Mouse (Mus musculus): ENCODE measurements around the gene Aspdh. TPM values are rescaled to one million over a fixed set of nuclear protein-coding genes. Genes with fewer than 3 reads are reported as not detected.
A peak's percentile ranks its signal among the peaks of the same experiment; 100 is the strongest.

Aspdh gene
- polyA plus RNA-seq, 1 experiment from 2014 or later: 1.1 TPM

- 81% methylated on average over 16 of the region's 16 CpGs for WGBS
- peaks cover 17% of the 10 kb centered on the region for H3K27me3 ChIP-seq (ENCODE audit: control insufficient read depth, insufficient read depth, low read length)
- H3K27ac ChIP-seq (ENCODE audit: low read length): no peak overlapping the region
- H3K9ac ChIP-seq (replicated peaks; ENCODE audit: low read depth, low read length): no peak overlapping the region
- no peaks in the 10 kb centered on the region; the same call in 1 of the 2 replicates for H3K36me3 ChIP-seq (ENCODE audit: control insufficient read depth, insufficient read depth, low read length)
- peak overlapping the region; percentile 61; the same call in 1 of the 2 replicates for H3K4me3 ChIP-seq (ENCODE audit: low read depth, low read length)
- H3K4me1 ChIP-seq (ENCODE audit: control insufficient read depth, insufficient read depth, low read length): peaks cover 8% of the 10 kb centered on the region
- no peak for ATAC-seq (ENCODE audit: insufficient number of reproducible peaks, insufficient read depth, low FRiP score, low read depth)
- H3K4me2 ChIP-seq (replicated peaks; ENCODE audit: low read depth, low read length): peak overlapping the region; percentile 19; the same call in 1 of the 2 replicates
- no peaks in the 10 kb centered on the region for H3K9me3 ChIP-seq (ENCODE audit: control insufficient read depth, low read depth, low read length)
These were observed 1.7 kb downstream of the Aspdh start for GRCm38 (mm10) chr7:44466888-44467311.

GRCm38 (mm10) chr7:44467811-44468411 is 2.7 kb downstream of the Aspdh start, which contains the start of gene Josd2:
Josd2 (plus strand) TSS chr7:44467980.
- peak; percentile 96 for ATAC-seq (ENCODE audit: insufficient number of reproducible peaks, insufficient read depth, low FRiP score, low read depth)
- Histone ChIP-seq H3K36me3 (ENCODE audit: control insufficient read depth, insufficient read depth, low read length) (no peaks in the 10 kb centered on the region; the same call in 1 of the 2 replicates), H3K4me3 (ENCODE audit: low read depth, low read length) (peak within 1 kb of the TSS; percentile 61), H3K4me2 (replicated peaks; ENCODE audit: low read depth, low read length) (peak within 1 kb of the TSS; percentile 45), H3K4me1 (ENCODE audit: control insufficient read depth, insufficient read depth, low read length) (peaks cover 8% of the 10 kb centered on the region), H3K9me3 (ENCODE audit: control insufficient read depth, low read depth, low read length) (no peaks in the 10 kb centered on the region), H3K9ac (replicated peaks; ENCODE audit: low read depth, low read length) (peak within 1 kb of the TSS; percentile 45), H3K27ac (ENCODE audit: low read length) (no peak within 1 kb of the TSS; the same call in 1 of the 2 replicates), H3K27me3 (ENCODE audit: control insufficient read depth, insufficient read depth, low read length) (peaks cover 7% of the 10 kb centered on the region; the same call in 1 of the 2 replicates)
- under 1% methylated on average over 42 of the region's 42 CpGs for WGBS

GRCm38 (mm10) chr7:44468644-44469285 is 3.6 kb downstream of the Aspdh start:
- Histone ChIP-seq H3K36me3 (ENCODE audit: control insufficient read depth, insufficient read depth, low read length) (no peaks in the 10 kb centered on the region; the same call in 1 of the 2 replicates), H3K27ac (ENCODE audit: low read length) (no peak overlapping the region), H3K9ac (replicated peaks; ENCODE audit: low read depth, low read length) (peak overlapping the region; percentile 45; the same call in 1 of the 2 replicates), H3K4me2 (replicated peaks; ENCODE audit: low read depth, low read length) (peak overlapping the region; percentile 45), H3K27me3 (ENCODE audit: control insufficient read depth, insufficient read depth, low read length) (0 out of 2 replicates have a peak, but pooled peaks cover under 1% of the 10 kb centered on the region), H3K4me1 (ENCODE audit: control insufficient read depth, insufficient read depth, low read length) (peaks cover 8% of the 10 kb centered on the region), H3K4me3 (ENCODE audit: low read depth, low read length) (peak overlapping the region; percentile 61), H3K9me3 (ENCODE audit: control insufficient read depth, low read depth, low read length) (no peaks in the 10 kb centered on the region)
- 66% methylated on average over 15 of the region's 15 CpGs for WGBS
- no peak for ATAC-seq (ENCODE audit: insufficient number of reproducible peaks, insufficient read depth, low FRiP score, low read depth)

- Histone ChIP-seq H3K4me1 (ENCODE audit: control insufficient read depth, insufficient read depth, low read length) (peaks cover 8% of the 10 kb centered on the region), H3K9me3 (ENCODE audit: control insufficient read depth, low read depth, low read length) (no peaks in the 10 kb centered on the region), H3K9ac (replicated peaks; ENCODE audit: low read depth, low read length) (no peak overlapping the region), H3K27ac (ENCODE audit: low read length) (no peak overlapping the region), H3K4me3 (ENCODE audit: low read depth, low read length) (no peak overlapping the region), H3K27me3 (ENCODE audit: control insufficient read depth, insufficient read depth, low read length) (no peaks in the 10 kb centered on the region), H3K4me2 (replicated peaks; ENCODE audit: low read depth, low read length) (no peak overlapping the region), H3K36me3 (ENCODE audit: control insufficient read depth, insufficient read depth, low read length) (no peaks in the 10 kb centered on the region; the same call in 1 of the 2 replicates)
- ATAC-seq (ENCODE audit: insufficient number of reproducible peaks, insufficient read depth, low FRiP score, low read depth): no peak
- WGBS: 91% methylated on average over 16 of the region's 16 CpGs
These were observed 4.8 kb downstream of the Aspdh start for GRCm38 (mm10) chr7:44469677-44470675.

GRCm38 (mm10) chr7:44470696-44471612 is 5.8 kb downstream of the Aspdh start:
- Histone ChIP-seq H3K27me3 (ENCODE audit: control insufficient read depth, insufficient read depth, low read length) (no peaks in the 10 kb centered on the region), H3K4me3 (ENCODE audit: low read depth, low read length) (no peak overlapping the region), H3K27ac (ENCODE audit: low read length) (no peak overlapping the region), H3K9me3 (ENCODE audit: control insufficient read depth, low read depth, low read length) (no peaks in the 10 kb centered on the region), H3K36me3 (ENCODE audit: control insufficient read depth, insufficient read depth, low read length) (no peaks in the 10 kb centered on the region; the same call in 1 of the 2 replicates), H3K9ac (replicated peaks; ENCODE audit: low read depth, low read length) (no peak overlapping the region), H3K4me1 (ENCODE audit: control insufficient read depth, insufficient read depth, low read length) (peaks cover 8% of the 10 kb centered on the region), H3K4me2 (replicated peaks; ENCODE audit: low read depth, low read length) (no peak overlapping the region)
- WGBS: 77% methylated on average over 16 of the region's 16 CpGs
- no peak for ATAC-seq (ENCODE audit: insufficient number of reproducible peaks, insufficient read depth, low FRiP score, low read depth)

- no peak overlapping the region for H3K4me2 ChIP-seq (replicated peaks; ENCODE audit: low read depth, low read length)
- no peaks in the 10 kb centered on the region for H3K9me3 ChIP-seq (ENCODE audit: control insufficient read depth, low read depth, low read length)
- H3K4me3 ChIP-seq (ENCODE audit: low read depth, low read length): no peak overlapping the region
- 48% methylated on average over 6 of the region's 6 CpGs for WGBS
- H3K4me1 ChIP-seq (ENCODE audit: control insufficient read depth, insufficient read depth, low read length): peaks cover 8% of the 10 kb centered on the region
- no peak for ATAC-seq (ENCODE audit: insufficient number of reproducible peaks, insufficient read depth, low FRiP score, low read depth)
- H3K27me3 ChIP-seq (ENCODE audit: control insufficient read depth, insufficient read depth, low read length): no peaks in the 10 kb centered on the region
- H3K27ac ChIP-seq (ENCODE audit: low read length): no peak overlapping the region
- no peak overlapping the region for H3K9ac ChIP-seq (replicated peaks; ENCODE audit: low read depth, low read length)
- no peaks in the 10 kb centered on the region; the same call in 1 of the 2 replicates for H3K36me3 ChIP-seq (ENCODE audit: control insufficient read depth, insufficient read depth, low read length)
These were observed 6.8 kb downstream of the Aspdh start for GRCm38 (mm10) chr7:44471880-44472557.

- Histone ChIP-seq H3K27me3 (ENCODE audit: control insufficient read depth, insufficient read depth, low read length) (no peaks in the 10 kb centered on the region), H3K4me2 (replicated peaks; ENCODE audit: low read depth, low read length) (no peak overlapping the region), H3K4me3 (ENCODE audit: low read depth, low read length) (no peak overlapping the region), H3K36me3 (ENCODE audit: control insufficient read depth, insufficient read depth, low read length) (no peaks in the 10 kb centered on the region; the same call in 1 of the 2 replicates), H3K27ac (ENCODE audit: low read length) (no peak overlapping the region; the same call in 1 of the 2 replicates), H3K4me1 (ENCODE audit: control insufficient read depth, insufficient read depth, low read length) (peaks cover 5% of the 10 kb centered on the region), H3K9ac (replicated peaks; ENCODE audit: low read depth, low read length) (no peak overlapping the region), H3K9me3 (ENCODE audit: control insufficient read depth, low read depth, low read length) (no peaks in the 10 kb centered on the region)
- ATAC-seq (ENCODE audit: insufficient number of reproducible peaks, insufficient read depth, low FRiP score, low read depth): no peak
- WGBS: 9% methylated on average over 1 of the region's 1 CpGs
These were observed 7.3 kb downstream of the Aspdh start for GRCm38 (mm10) chr7:44472558-44472885.

All from stomach, embryonic 14.5 days (tissue).